Mouse (Mus musculus): ENCODE results near the gene Hyal2. TPM values are rescaled to one million over a fixed set of nuclear protein-coding genes. Genes with fewer than 3 reads are reported as not detected.

Gene Hyal2
- polyA plus RNA-seq, 1 experiment from 2014 or later = 128 TPM

DNA sequence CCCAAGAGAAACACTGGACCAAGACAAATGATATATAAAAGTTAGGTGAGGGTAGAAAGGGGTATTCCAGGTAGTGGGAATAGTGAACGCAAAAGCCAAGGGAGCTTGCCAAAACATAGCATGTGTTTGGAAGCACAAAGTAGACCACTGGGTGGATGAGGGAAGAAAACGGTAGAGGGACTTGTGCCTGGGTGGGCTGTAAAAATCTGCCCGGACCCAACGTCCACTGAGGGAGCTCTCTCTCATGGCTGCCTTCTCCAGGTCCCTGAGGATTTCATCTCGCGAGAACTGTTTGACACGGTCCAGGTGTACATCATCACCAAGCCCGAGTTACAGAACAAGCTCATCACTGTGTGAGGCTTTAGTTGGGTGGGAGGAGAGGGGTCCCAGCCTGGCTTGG, 25.0 kb upstream of the Hyal2 start:
- ATAC-seq (ENCODE audit: insufficient read depth, low FRiP score, low TSS enrichment) = no peak
- Histone ChIP-seq H3K4me1 (ENCODE audit: control insufficient read depth, insufficient read depth, low read length) (peaks cover 22% of the 10 kb centered on the region), H3K27me3 (ENCODE audit: control insufficient read depth, insufficient read depth, low read length) (no peaks in the 10 kb centered on the region), H3K4me3 (ENCODE audit: low read depth, low read length) (peak overlapping the region; percentile 52), H3K4me2 (ENCODE audit: low read depth) (peak overlapping the region; percentile 85), H3K36me3 (ENCODE audit: control insufficient read depth, insufficient read depth, low read length) (peaks cover 15% of the 10 kb centered on the region), H3K27ac (ENCODE audit: low read depth, low read length) (no peak overlapping the region), H3K9ac (ENCODE audit: low read length) (peak overlapping the region; percentile 65), H3K9me3 (ENCODE audit: control insufficient read depth, low read length) (no peaks in the 10 kb centered on the region)
- WGBS = 47% methylated on average over 8 of the region's 8 CpGs
- DNase-seq (ENCODE audit: low spot score) = no peak

DNA sequence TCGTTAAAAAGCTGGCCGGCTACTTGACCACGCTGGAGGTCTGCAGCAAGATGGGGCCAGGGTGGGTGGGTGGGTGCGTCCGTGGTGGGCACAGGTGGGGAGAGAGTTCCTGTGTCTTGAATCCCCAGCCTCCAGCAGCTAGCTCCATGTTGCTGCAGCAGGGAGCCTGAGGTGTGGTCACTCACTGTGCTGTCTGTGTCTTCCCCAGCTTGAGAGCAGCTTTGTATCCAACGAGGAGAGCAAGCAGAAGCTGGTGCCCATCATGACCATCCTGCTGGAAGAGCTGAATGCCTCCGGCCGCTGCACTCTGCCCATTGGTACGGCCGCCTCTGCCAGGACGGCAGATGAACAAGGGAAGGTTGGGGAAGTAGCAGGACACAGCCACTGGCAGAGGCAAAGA, 24.4 kb upstream of the Hyal2 start:
- H3K27ac ChIP-seq (ENCODE audit: low read depth, low read length) = no peak overlapping the region

DNA sequence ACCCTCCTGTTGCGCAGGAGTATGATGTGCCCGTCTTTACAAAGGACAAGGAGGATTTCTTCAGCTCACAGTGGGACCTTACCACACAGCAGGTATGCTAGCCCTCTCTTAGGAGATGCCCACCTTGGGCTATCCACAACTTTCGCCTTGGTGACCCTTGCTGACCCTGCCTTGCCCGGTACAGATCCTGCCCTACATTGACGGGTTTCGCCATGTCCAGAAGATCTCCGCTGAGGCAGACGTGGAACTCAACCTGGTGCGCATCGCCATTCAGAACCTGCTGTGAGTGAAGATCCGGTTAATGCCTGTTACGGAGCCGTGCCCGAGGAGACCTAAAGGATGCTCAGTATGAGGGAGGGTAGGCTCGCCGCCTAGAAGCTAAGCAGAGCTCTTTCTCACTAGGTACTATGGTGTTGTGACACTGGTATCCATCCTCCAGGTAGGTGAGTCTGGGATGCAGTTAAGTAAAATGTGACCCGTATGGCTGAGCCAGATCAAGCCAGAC, 23.5 kb upstream of the Hyal2 start:
- Histone ChIP-seq H3K9me3 (ENCODE audit: control insufficient read depth, low read length) (no peaks in the 10 kb centered on the region), H3K4me3 (ENCODE audit: low read depth, low read length) (no peak overlapping the region), H3K4me1 (ENCODE audit: control insufficient read depth, insufficient read depth, low read length) (peaks cover 22% of the 10 kb centered on the region), H3K9ac (ENCODE audit: low read length) (no peak overlapping the region), H3K36me3 (ENCODE audit: control insufficient read depth, insufficient read depth, low read length) (peaks cover 8% of the 10 kb centered on the region), H3K27me3 (ENCODE audit: control insufficient read depth, insufficient read depth, low read length) (no peaks in the 10 kb centered on the region), H3K27ac (ENCODE audit: low read depth, low read length) (no peak overlapping the region), H3K4me2 (ENCODE audit: low read depth) (no peak overlapping the region)
- WGBS = 95% methylated on average over 17 of the region's 17 CpGs
- DNase-seq (ENCODE audit: low spot score) (no peak), ATAC-seq (ENCODE audit: insufficient read depth, low FRiP score, low TSS enrichment) (no peak)

More for the DNA sequence above, 24.4 kb upstream of the Hyal2 start:
- H3K9ac ChIP-seq (ENCODE audit: low read length) = no peak overlapping the region
- WGBS = 84% methylated on average over 11 of the region's 11 CpGs
- no peaks in the 10 kb centered on the region for H3K27me3 ChIP-seq (ENCODE audit: control insufficient read depth, insufficient read depth, low read length)
- peaks cover 22% of the 10 kb centered on the region for H3K4me1 ChIP-seq (ENCODE audit: control insufficient read depth, insufficient read depth, low read length)
- H3K4me3 ChIP-seq (ENCODE audit: low read depth, low read length) = no peak overlapping the region; the same call in 1 of the 2 replicates
- DNase-seq (ENCODE audit: low spot score) (no peak), ATAC-seq (ENCODE audit: insufficient read depth, low FRiP score, low TSS enrichment) (no peak)
- H3K36me3 ChIP-seq (ENCODE audit: control insufficient read depth, insufficient read depth, low read length) = peaks cover 10% of the 10 kb centered on the region
- no peaks in the 10 kb centered on the region for H3K9me3 ChIP-seq (ENCODE audit: control insufficient read depth, low read length)
- H3K4me2 ChIP-seq (ENCODE audit: low read depth) = no peak overlapping the region

DNA sequence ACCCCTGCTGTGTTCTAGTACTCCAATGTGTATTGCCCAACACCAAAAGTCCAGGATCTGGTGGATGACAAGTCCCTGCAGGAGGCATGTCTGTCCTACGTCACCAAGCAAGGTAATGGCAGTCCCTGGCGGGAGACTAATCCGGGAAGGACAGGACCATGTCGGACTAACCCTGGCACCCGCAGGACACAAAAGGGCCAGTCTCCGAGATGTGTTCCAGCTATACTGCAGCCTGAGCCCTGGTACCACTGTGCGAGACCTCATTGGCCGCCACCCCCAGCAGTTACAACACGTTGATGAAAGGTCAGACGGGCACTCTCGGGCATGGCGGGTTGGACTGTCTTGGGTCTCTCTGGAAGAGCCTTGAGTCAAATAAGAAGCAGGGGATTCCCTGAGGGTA, 23.0 kb upstream of the Hyal2 start:
- Histone ChIP-seq H3K27me3 (ENCODE audit: control insufficient read depth, insufficient read depth, low read length) (peaks cover 1% of the 10 kb centered on the region; the same call in 1 of the 2 replicates), H3K4me1 (ENCODE audit: control insufficient read depth, insufficient read depth, low read length) (peaks cover 22% of the 10 kb centered on the region), H3K9me3 (ENCODE audit: control insufficient read depth, low read length) (no peaks in the 10 kb centered on the region), H3K4me3 (ENCODE audit: low read depth, low read length) (no peak overlapping the region), H3K27ac (ENCODE audit: low read depth, low read length) (no peak overlapping the region), H3K4me2 (ENCODE audit: low read depth) (no peak overlapping the region), H3K36me3 (ENCODE audit: control insufficient read depth, insufficient read depth, low read length) (peaks cover 3% of the 10 kb centered on the region), H3K9ac (ENCODE audit: low read length) (no peak overlapping the region)
- 92% methylated on average over 12 of the region's 12 CpGs for WGBS
- no peak for ATAC-seq (ENCODE audit: insufficient read depth, low FRiP score, low TSS enrichment)
- no peak for DNase-seq (ENCODE audit: low spot score)

DNA sequence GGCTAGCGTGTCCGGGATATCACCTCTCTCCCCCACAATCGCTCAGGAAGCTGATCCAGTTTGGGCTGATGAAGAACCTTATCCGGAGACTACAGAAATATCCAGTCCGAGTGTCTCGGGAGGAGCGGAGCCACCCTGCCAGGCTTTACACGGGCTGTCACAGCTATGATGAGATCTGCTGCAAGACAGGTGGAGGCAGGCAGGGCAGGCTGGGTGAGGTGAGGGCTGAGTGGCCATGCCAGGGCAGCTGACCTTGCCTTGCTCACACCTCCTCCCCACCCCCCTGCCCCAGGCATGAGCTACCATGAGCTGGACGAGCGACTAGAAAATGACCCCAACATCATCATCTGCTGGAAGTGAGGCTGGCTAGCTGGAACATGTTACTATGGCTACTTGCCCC, 22.5 kb upstream of the Hyal2 start:
- Histone ChIP-seq H3K9me3 (ENCODE audit: control insufficient read depth, low read length) (no peaks in the 10 kb centered on the region), H3K36me3 (ENCODE audit: control insufficient read depth, insufficient read depth, low read length) (peaks cover 2% of the 10 kb centered on the region; the same call in 1 of the 2 replicates), H3K9ac (ENCODE audit: low read length) (no peak overlapping the region), H3K4me2 (ENCODE audit: low read depth) (no peak overlapping the region), H3K4me1 (ENCODE audit: control insufficient read depth, insufficient read depth, low read length) (peaks cover 22% of the 10 kb centered on the region), H3K27ac (ENCODE audit: low read depth, low read length) (no peak overlapping the region), H3K27me3 (ENCODE audit: control insufficient read depth, insufficient read depth, low read length) (peaks cover 6% of the 10 kb centered on the region), H3K4me3 (ENCODE audit: low read depth, low read length) (no peak overlapping the region)
- WGBS = 83% methylated on average over 10 of the region's 10 CpGs
- DNase-seq (ENCODE audit: low spot score) (no peak), ATAC-seq (ENCODE audit: insufficient read depth, low FRiP score, low TSS enrichment) (no peak)

DNA sequence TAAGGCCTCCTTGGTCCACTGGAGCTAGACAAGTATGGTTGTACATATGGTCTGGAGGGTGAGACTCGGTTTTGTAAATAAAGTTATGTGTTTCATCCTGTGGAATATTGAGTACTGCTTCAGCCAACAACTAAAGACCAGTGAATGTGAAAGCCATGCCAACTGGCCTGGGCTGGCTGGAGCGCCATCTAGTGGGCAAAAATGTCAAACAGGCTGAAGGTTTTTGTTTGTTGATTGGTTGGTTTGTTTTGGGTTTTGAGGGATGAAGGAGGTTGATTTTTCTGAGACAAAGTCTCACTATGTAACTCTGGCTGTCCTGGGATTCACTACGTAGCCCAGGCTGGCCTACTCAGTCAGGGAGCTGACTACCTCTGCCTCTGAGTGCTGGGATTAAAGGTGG, 22.1 kb upstream of the Hyal2 start:
- H3K4me2 ChIP-seq (ENCODE audit: low read depth) = no peak overlapping the region
- WGBS = 4% methylated on average over 3 of the region's 3 CpGs
- DNase-seq (ENCODE audit: low spot score) (peak; percentile 80), ATAC-seq (ENCODE audit: insufficient read depth, low FRiP score, low TSS enrichment) (no peak)
- H3K4me3 ChIP-seq (ENCODE audit: low read depth, low read length) = no peak overlapping the region
- no peaks in the 10 kb centered on the region for H3K9me3 ChIP-seq (ENCODE audit: control insufficient read depth, low read length)
- H3K9ac ChIP-seq (ENCODE audit: low read length) = no peak overlapping the region
- peaks cover 10% of the 10 kb centered on the region for H3K27me3 ChIP-seq (ENCODE audit: control insufficient read depth, insufficient read depth, low read length)
- H3K36me3 ChIP-seq (ENCODE audit: control insufficient read depth, insufficient read depth, low read length) = peaks cover 2% of the 10 kb centered on the region; the same call in 1 of the 2 replicates
- no peak overlapping the region for H3K27ac ChIP-seq (ENCODE audit: low read depth, low read length)
- H3K4me1 ChIP-seq (ENCODE audit: control insufficient read depth, insufficient read depth, low read length) = peaks cover 22% of the 10 kb centered on the region

DNA sequence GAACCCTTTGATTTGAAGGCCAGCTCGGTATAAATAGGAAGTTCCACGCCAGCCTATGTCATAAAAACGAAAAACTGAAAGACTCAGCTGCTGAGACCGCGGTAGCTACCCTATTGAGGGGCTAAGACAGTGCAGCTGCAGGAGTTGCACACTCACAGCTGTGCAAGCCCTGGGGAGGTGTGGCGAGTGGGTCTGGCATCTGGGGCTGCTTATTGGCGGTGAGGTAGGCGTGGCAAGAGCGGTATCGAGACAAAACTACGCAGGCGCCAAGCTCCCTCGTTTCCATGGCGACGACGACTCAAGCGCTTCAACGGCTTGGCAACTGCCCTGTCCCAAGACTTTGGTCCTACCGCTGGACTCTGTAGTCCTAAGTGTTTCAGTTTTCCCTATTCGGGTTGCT, 20.7 kb upstream of the Hyal2 start, which contains the start of gene Zmynd10:
Gene Zmynd10, plus strand, starts transcription at position 273 of the 400 bp plus-strand sequence.
- no peak within 1 kb of the TSS for H3K27ac ChIP-seq (ENCODE audit: low read depth, low read length)
- DNase-seq (ENCODE audit: low spot score) (peak; percentile 88), ATAC-seq (ENCODE audit: insufficient read depth, low FRiP score, low TSS enrichment) (peak; percentile 52)
- peak within 1 kb of the TSS; percentile 29 for H3K4me2 ChIP-seq (ENCODE audit: low read depth)
- H3K4me3 ChIP-seq (ENCODE audit: low read depth, low read length) = no peak within 1 kb of the TSS
- peaks cover 2% of the 10 kb centered on the region; the same call in 1 of the 2 replicates for H3K36me3 ChIP-seq (ENCODE audit: control insufficient read depth, insufficient read depth, low read length)
- WGBS = 4% methylated on average over 20 of the region's 20 CpGs
- peaks cover 24% of the 10 kb centered on the region for H3K27me3 ChIP-seq (ENCODE audit: control insufficient read depth, insufficient read depth, low read length)
- H3K9me3 ChIP-seq (ENCODE audit: control insufficient read depth, low read length) = no peaks in the 10 kb centered on the region
- H3K4me1 ChIP-seq (ENCODE audit: control insufficient read depth, insufficient read depth, low read length) = peaks cover 28% of the 10 kb centered on the region
- no peak within 1 kb of the TSS for H3K9ac ChIP-seq (ENCODE audit: low read length)

DNA sequence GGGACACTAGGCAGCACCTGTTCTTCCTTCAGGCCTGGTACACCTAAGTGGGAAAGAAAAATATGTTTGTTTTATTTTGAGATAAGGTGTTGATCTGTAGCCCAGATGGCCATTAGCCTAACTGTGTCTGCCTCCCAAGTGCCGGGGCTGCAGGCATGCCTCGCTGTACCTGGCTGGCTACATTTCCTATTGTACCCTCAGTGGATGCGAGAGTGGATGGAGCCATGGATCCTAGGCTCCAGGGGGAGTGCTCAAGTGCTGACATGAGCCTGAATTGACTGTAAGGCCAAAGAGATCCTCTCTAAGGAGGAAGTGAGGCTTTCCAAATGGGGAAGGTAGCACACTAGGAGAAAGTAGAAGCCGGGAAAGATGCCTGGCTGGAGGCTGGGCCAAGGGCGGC, 19.8 kb upstream of the Hyal2 start:
- Histone ChIP-seq H3K36me3 (ENCODE audit: control insufficient read depth, insufficient read depth, low read length) (peaks cover 2% of the 10 kb centered on the region; the same call in 1 of the 2 replicates), H3K4me2 (ENCODE audit: low read depth) (no peak overlapping the region), H3K27me3 (ENCODE audit: control insufficient read depth, insufficient read depth, low read length) (peaks cover 29% of the 10 kb centered on the region), H3K4me3 (ENCODE audit: low read depth, low read length) (no peak overlapping the region), H3K4me1 (ENCODE audit: control insufficient read depth, insufficient read depth, low read length) (peaks cover 21% of the 10 kb centered on the region), H3K9ac (ENCODE audit: low read length) (no peak overlapping the region), H3K9me3 (ENCODE audit: control insufficient read depth, low read length) (no peaks in the 10 kb centered on the region), H3K27ac (ENCODE audit: low read depth, low read length) (no peak overlapping the region)
- ATAC-seq (ENCODE audit: insufficient read depth, low FRiP score, low TSS enrichment) (no peak), DNase-seq (ENCODE audit: low spot score) (no peak)
- 88% methylated on average over 5 of the region's 5 CpGs for WGBS

DNA sequence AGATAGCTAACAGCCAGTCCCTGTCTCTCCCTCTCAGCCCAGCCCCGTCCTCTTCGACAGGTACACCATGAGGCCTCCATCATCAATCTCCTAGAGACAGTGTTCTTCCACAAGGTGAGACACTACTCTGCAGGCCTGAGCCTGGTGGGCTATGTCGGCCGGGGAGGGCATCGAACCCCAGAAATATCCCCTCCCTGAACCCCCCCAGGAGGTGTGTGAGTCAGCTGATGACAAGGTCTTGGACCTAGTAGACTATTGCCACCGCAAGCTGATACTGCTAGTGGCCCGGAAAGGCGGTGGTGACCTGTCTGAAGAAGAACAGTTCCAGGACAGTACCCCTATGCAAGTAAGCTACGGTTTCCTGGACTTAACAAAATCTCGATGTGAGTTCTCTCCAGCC, 18.9 kb upstream of the Hyal2 start:
- Histone ChIP-seq H3K27me3 (ENCODE audit: control insufficient read depth, insufficient read depth, low read length) (peaks cover 30% of the 10 kb centered on the region), H3K36me3 (ENCODE audit: control insufficient read depth, insufficient read depth, low read length) (peaks cover 2% of the 10 kb centered on the region; the same call in 1 of the 2 replicates), H3K4me1 (ENCODE audit: control insufficient read depth, insufficient read depth, low read length) (peaks cover 26% of the 10 kb centered on the region), H3K9ac (ENCODE audit: low read length) (no peak overlapping the region), H3K4me2 (ENCODE audit: low read depth) (no peak overlapping the region), H3K4me3 (ENCODE audit: low read depth, low read length) (no peak overlapping the region), H3K9me3 (ENCODE audit: control insufficient read depth, low read length) (no peaks in the 10 kb centered on the region), H3K27ac (ENCODE audit: low read depth, low read length) (no peak overlapping the region)
- ATAC-seq (ENCODE audit: insufficient read depth, low FRiP score, low TSS enrichment) (no peak), DNase-seq (ENCODE audit: low spot score) (no peak)
- WGBS = 88% methylated on average over 10 of the region's 10 CpGs

All from neural tube, embryonic 11.5 days (tissue).